Mouse (Mus musculus): ENCODE data around the gene Haus7. TPM values are rescaled to one million over a fixed set of nuclear protein-coding genes. Genes with fewer than 3 reads are reported as not detected.

Gene Haus7
- polyA plus RNA-seq, 1 experiment, result 26.2 TPM

- H3K9me3 ChIP-seq (replicated peaks; ENCODE audit: control insufficient read depth, insufficient read depth, low read length, poor library complexity, severe bottlenecking), result no peaks in the 10 kb centered on the region
- H3K27me3 ChIP-seq (ENCODE audit: control insufficient read depth, insufficient read depth, low read length, poor library complexity, severe bottlenecking), result no peaks in the 10 kb centered on the region
- no peaks in the 10 kb centered on the region for H3K4me1 ChIP-seq (ENCODE audit: control insufficient read depth, insufficient read depth, low read length)
- no peak overlapping the region for H3K4me3 ChIP-seq (ENCODE audit: low read depth, low read length)
- TF ChIP-seq CTCF (IDR thresholded peaks at IDR 0.05; ENCODE audit: low read depth, low read length) (peak; percentile 77), POLR2A (IDR thresholded peaks at IDR 0.05; ENCODE audit: insufficient read depth, low read length) (no peak)
- no peak overlapping the region for H3K9ac ChIP-seq (ENCODE audit: low read depth, poor library complexity, severe bottlenecking)
- no peaks in the 10 kb centered on the region for H3K36me3 ChIP-seq (ENCODE audit: control insufficient read depth, insufficient read depth, low read length, poor library complexity, severe bottlenecking)
- H3K27ac ChIP-seq (ENCODE audit: insufficient read depth, low read length), result no peak overlapping the region
Measured at GRCm38 (mm10) chrX:73451949-73452348, 6.9 kb downstream of the Haus7 start.

- Histone ChIP-seq H3K4me1 (ENCODE audit: control insufficient read depth, insufficient read depth, low read length) (no peaks in the 10 kb centered on the region), H3K9me3 (replicated peaks; ENCODE audit: control insufficient read depth, insufficient read depth, low read length, poor library complexity, severe bottlenecking) (no peaks in the 10 kb centered on the region), H3K36me3 (ENCODE audit: control insufficient read depth, insufficient read depth, low read length, poor library complexity, severe bottlenecking) (peaks cover 5% of the 10 kb centered on the region; the same call in 1 of the 2 replicates), H3K4me3 (ENCODE audit: low read depth, low read length) (no peak overlapping the region), H3K27me3 (ENCODE audit: control insufficient read depth, insufficient read depth, low read length, poor library complexity, severe bottlenecking) (no peaks in the 10 kb centered on the region), H3K9ac (ENCODE audit: low read depth, poor library complexity, severe bottlenecking) (no peak overlapping the region), H3K27ac (ENCODE audit: insufficient read depth, low read length) (no peak overlapping the region)
- TF ChIP-seq POLR2A (IDR thresholded peaks at IDR 0.05; ENCODE audit: insufficient read depth, low read length) (no peak), EP300 (IDR thresholded peaks at IDR 0.05; ENCODE audit: insufficient read depth, low read depth, low read length) (no peak), CTCF (IDR thresholded peaks at IDR 0.05; ENCODE audit: low read depth, low read length) (no peak)
Measured at GRCm38 (mm10) chrX:73441428-73441827, 17.4 kb downstream of the Haus7 start.

- Histone ChIP-seq H3K9ac (ENCODE audit: low read depth, poor library complexity, severe bottlenecking) (no peak within 1 kb of the TSS), H3K36me3 (ENCODE audit: control insufficient read depth, insufficient read depth, low read length, poor library complexity, severe bottlenecking) (no peaks in the 10 kb centered on the region), H3K4me3 (ENCODE audit: low read depth, low read length) (no peak within 1 kb of the TSS), H3K9me3 (replicated peaks; ENCODE audit: control insufficient read depth, insufficient read depth, low read length, poor library complexity, severe bottlenecking) (no peaks in the 10 kb centered on the region), H3K27me3 (ENCODE audit: control insufficient read depth, insufficient read depth, low read length, poor library complexity, severe bottlenecking) (no peaks in the 10 kb centered on the region), H3K4me1 (ENCODE audit: control insufficient read depth, insufficient read depth, low read length) (no peaks in the 10 kb centered on the region), H3K27ac (ENCODE audit: insufficient read depth, low read length) (no peak within 1 kb of the TSS)
- TF ChIP-seq EP300 (IDR thresholded peaks at IDR 0.05; ENCODE audit: insufficient read depth, low read depth, low read length) (no peak), POLR2A (IDR thresholded peaks at IDR 0.05; ENCODE audit: insufficient read depth, low read length) (no peak), CTCF (IDR thresholded peaks at IDR 0.05; ENCODE audit: low read depth, low read length) (no peak)
Measured at GRCm38 (mm10) chrX:73435252-73435651, 23.6 kb downstream of the Haus7 start, which contains the start of gene Trex2. Gene Trex2, minus strand, starts transcription at chrX:73435344.

- Histone ChIP-seq H3K9me3 (replicated peaks; ENCODE audit: control insufficient read depth, insufficient read depth, low read length, poor library complexity, severe bottlenecking) (no peaks in the 10 kb centered on the region), H3K9ac (ENCODE audit: low read depth, poor library complexity, severe bottlenecking) (no peak overlapping the region), H3K27ac (ENCODE audit: insufficient read depth, low read length) (no peak overlapping the region), H3K4me3 (ENCODE audit: low read depth, low read length) (no peak overlapping the region), H3K36me3 (ENCODE audit: control insufficient read depth, insufficient read depth, low read length, poor library complexity, severe bottlenecking) (no peaks in the 10 kb centered on the region), H3K4me1 (ENCODE audit: control insufficient read depth, insufficient read depth, low read length) (no peaks in the 10 kb centered on the region), H3K27me3 (ENCODE audit: control insufficient read depth, insufficient read depth, low read length, poor library complexity, severe bottlenecking) (no peaks in the 10 kb centered on the region)
- TF ChIP-seq CTCF (IDR thresholded peaks at IDR 0.05; ENCODE audit: low read depth, low read length) (no peak), POLR2A (IDR thresholded peaks at IDR 0.05; ENCODE audit: insufficient read depth, low read length) (no peak), EP300 (IDR thresholded peaks at IDR 0.05; ENCODE audit: insufficient read depth, low read depth, low read length) (no peak)
Measured at GRCm38 (mm10) chrX:73432850-73433249, 26.0 kb downstream of the Haus7 start.

- Histone ChIP-seq H3K4me3 (ENCODE audit: low read depth, low read length) (no peak overlapping the region), H3K36me3 (ENCODE audit: control insufficient read depth, insufficient read depth, low read length, poor library complexity, severe bottlenecking) (no peaks in the 10 kb centered on the region), H3K9ac (ENCODE audit: low read depth, poor library complexity, severe bottlenecking) (no peak overlapping the region), H3K27me3 (ENCODE audit: control insufficient read depth, insufficient read depth, low read length, poor library complexity, severe bottlenecking) (no peaks in the 10 kb centered on the region), H3K9me3 (replicated peaks; ENCODE audit: control insufficient read depth, insufficient read depth, low read length, poor library complexity, severe bottlenecking) (no peaks in the 10 kb centered on the region), H3K27ac (ENCODE audit: insufficient read depth, low read length) (no peak overlapping the region), H3K4me1 (ENCODE audit: control insufficient read depth, insufficient read depth, low read length) (no peaks in the 10 kb centered on the region)
- TF ChIP-seq CTCF (IDR thresholded peaks at IDR 0.05; ENCODE audit: low read depth, low read length), result no peak
- no peak for TF ChIP-seq POLR2A (IDR thresholded peaks at IDR 0.05; ENCODE audit: insufficient read depth, low read length)
- TF ChIP-seq EP300 (IDR thresholded peaks at IDR 0.05; ENCODE audit: insufficient read depth, low read depth, low read length), result no peak
Measured at GRCm38 (mm10) chrX:73430036-73430435, 28.8 kb downstream of the Haus7 start.

- H3K27me3 ChIP-seq (ENCODE audit: control insufficient read depth, insufficient read depth, low read length, poor library complexity, severe bottlenecking), result no peaks in the 10 kb centered on the region
- H3K4me1 ChIP-seq (ENCODE audit: control insufficient read depth, insufficient read depth, low read length), result no peaks in the 10 kb centered on the region
- TF ChIP-seq EP300 (IDR thresholded peaks at IDR 0.05; ENCODE audit: insufficient read depth, low read depth, low read length) (no peak), POLR2A (IDR thresholded peaks at IDR 0.05; ENCODE audit: insufficient read depth, low read length) (no peak), CTCF (IDR thresholded peaks at IDR 0.05; ENCODE audit: low read depth, low read length) (no peak)
Measured at GRCm38 (mm10) chrX:73412767-73413166, 46.1 kb downstream of the Haus7 start.

More at GRCm38 (mm10) chrX:73412767-73413166, 46.1 kb downstream of the Haus7 start:
- H3K9me3 ChIP-seq (replicated peaks; ENCODE audit: control insufficient read depth, insufficient read depth, low read length, poor library complexity, severe bottlenecking), result no peaks in the 10 kb centered on the region
- no peak overlapping the region for H3K9ac ChIP-seq (ENCODE audit: low read depth, poor library complexity, severe bottlenecking)
- no peak overlapping the region for H3K27ac ChIP-seq (ENCODE audit: insufficient read depth, low read length)
- no peak overlapping the region for H3K4me3 ChIP-seq (ENCODE audit: low read depth, low read length)
- H3K36me3 ChIP-seq (ENCODE audit: control insufficient read depth, insufficient read depth, low read length, poor library complexity, severe bottlenecking), result no peaks in the 10 kb centered on the region

All from ES-Bruce4 (cell line).